ENCODE assay signal across 9 mouse cellular contexts in the genomic region with DNA sequence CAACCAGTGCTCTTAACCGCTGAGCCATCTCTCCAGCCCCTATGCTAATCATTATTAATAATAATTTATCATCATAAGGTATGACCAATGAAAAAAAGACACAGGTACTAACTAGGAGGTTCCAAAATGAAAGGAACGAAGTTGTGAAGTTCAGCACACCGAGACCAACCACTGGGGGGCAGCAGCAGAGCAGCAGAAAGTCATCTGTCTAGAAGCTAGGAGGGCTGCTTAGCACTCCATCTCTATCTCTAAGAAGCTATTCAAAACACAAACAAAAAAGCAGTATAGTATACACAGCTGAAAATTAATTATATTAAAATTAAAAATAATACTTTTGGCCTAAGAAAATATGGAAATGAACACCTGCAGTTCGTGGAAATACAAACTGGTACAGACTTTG. TPM values are rescaled to one million over a fixed set of nuclear protein-coding genes. Genes with fewer than 3 reads are reported as not detected.
DNase-seq lines count a peak whose midpoint lies in the region; ATAC-seq and TF ChIP-seq lines count a peak whose summit lies in the region.
"Had no signal": no experiment of that assay in that cellular context is flagged by ENCODE, and none has a peak within 500 bp of the region (broad histone marks: within the 10 kb centered on the region; RNA-seq: fewer than 3 reads in every experiment).

No protein-coding gene starts in this region.

- H3K79me2 ChIP-seq in liver, adult 2 months (ENCODE audit: control insufficient read depth, insufficient read depth, low read length) = peaks cover 13% of the 10 kb centered on the region; the same call in 1 of the 2 replicates

- H3K4me2 ChIP-seq in kidney, postnatal 0 days (ENCODE audit: low read length) = no peak overlapping the region
- H3K4me2 ChIP-seq: embryonic facial prominence, embryonic 13.5 days had no signal

- no peak; the same call in 1 of the 2 replicates for ATAC-seq in kidney, postnatal 0 days (replicated peaks; ENCODE audit: low FRiP score, low read depth)

- H3K27me3 ChIP-seq in kidney, postnatal 0 days (ENCODE audit: insufficient read depth, low read length) = no peaks in the 10 kb centered on the region
- H3K27me3 ChIP-seq in liver, adult 2 months (ENCODE audit: control insufficient read depth, insufficient read depth, low read length) = no peaks in the 10 kb centered on the region
- no peaks in the 10 kb centered on the region for H3K27me3 ChIP-seq in thymus, adult 2 months (ENCODE audit: control insufficient read depth, insufficient read depth, low read length)
- H3K27me3 ChIP-seq: embryonic facial prominence, embryonic 13.5 days had no signal

- H3K36me3 ChIP-seq in kidney, postnatal 0 days (ENCODE audit: insufficient read depth, low read length) = peaks cover 49% of the 10 kb centered on the region
- H3K36me3 ChIP-seq in liver, adult 2 months (ENCODE audit: control insufficient read depth, insufficient read depth, low read length) = peaks cover 43% of the 10 kb centered on the region
- H3K36me3 ChIP-seq in thymus, adult 2 months (ENCODE audit: control insufficient read depth, insufficient read depth, low read length) = peaks cover 41% of the 10 kb centered on the region

- peak; percentile 74 for DNase-seq in 3T3-L1 (ENCODE audit: low read depth, low spot score)
- peak; percentile 42 for DNase-seq in Muller cell, postnatal 12 days (ENCODE audit: inconsistent ontology term)
- DNase-seq in cerebellum, postnatal 14 days = peak; percentile 84 to 91
- peak; percentile 78 for DNase-seq in gastrocnemius, postnatal 14 days
- DNase-seq in kidney, postnatal 0 days (ENCODE audit: low spot score) = peak; percentile 93
- DNase-seq in liver, adult 2 months (ENCODE audit: extremely low read depth, low read depth, low spot score) = peak; percentile 61
- DNase-seq in thymus, adult 2 months = peak; percentile 77

- no peaks in the 10 kb centered on the region for H3K9me3 ChIP-seq in kidney, postnatal 0 days (replicated peaks; ENCODE audit: low read length)
- H3K9me3 ChIP-seq: embryonic facial prominence, embryonic 13.5 days had no signal

- no peak for TF ChIP-seq POLR2A in liver, adult 2 months (IDR thresholded peaks at IDR 0.05; ENCODE audit: extremely low read depth, insufficient read depth, low read length)
- TF ChIP-seq POLR2A in olfactory bulb, adult 2 months (IDR thresholded peaks at IDR 0.05; ENCODE audit: insufficient read depth, low read depth, low read length) = no peak
- no peak for TF ChIP-seq POLR2A in thymus, adult 2 months (IDR thresholded peaks at IDR 0.05; ENCODE audit: control insufficient read depth, extremely low read depth, insufficient read depth, low read length, poor library complexity)

- no peak overlapping the region for H3K27ac ChIP-seq in kidney, postnatal 0 days
- no peak overlapping the region for H3K27ac ChIP-seq in liver, adult 2 months (replicated peaks; ENCODE audit: insufficient read depth, low read depth, low read length)
- no peak overlapping the region for H3K27ac ChIP-seq in olfactory bulb, adult 2 months (ENCODE audit: insufficient read depth, low read depth, low read length)
- no peak overlapping the region for H3K27ac ChIP-seq in thymus, adult 2 months (ENCODE audit: control insufficient read depth, insufficient read depth, low read length)
- H3K27ac ChIP-seq: embryonic facial prominence, embryonic 13.5 days had no signal

- intact Hi-C loops in gastrocnemius, postnatal 14 days (cut with DNase I; ENCODE audit: low total_unique reads) = no loop called here

- 42% methylated on average over 4 of the region's 4 CpGs for WGBS in kidney, postnatal 0 days
- WGBS in liver, adult 2 months = 39% methylated on average over 4 of the region's 4 CpGs
- WGBS in olfactory bulb, adult 2 months = 33% methylated on average over 4 of the region's 4 CpGs
- WGBS in thymus, adult 2 months = 44% methylated on average over 4 of the region's 4 CpGs

- H3K9ac ChIP-seq in kidney, postnatal 0 days (ENCODE audit: low read depth, low read length) = no peak overlapping the region
- H3K9ac ChIP-seq in liver, adult 2 months (ENCODE audit: low read depth, low read length) = no peak overlapping the region
- H3K9ac ChIP-seq: embryonic facial prominence, embryonic 13.5 days had no signal

- peak; percentile 86 for TF ChIP-seq CTCF in kidney, postnatal 0 days (IDR thresholded peaks at IDR 0.05; ENCODE audit: low read depth)
- peak; percentile 84 for TF ChIP-seq CTCF in liver, adult 2 months (IDR thresholded peaks at IDR 0.05; ENCODE audit: low read depth, low read length)
- 0 out of 2 replicates have a peak, but pooled peaks have one; percentile 14 for TF ChIP-seq CTCF in olfactory bulb, adult 2 months (IDR thresholded peaks at IDR 0.05; ENCODE audit: insufficient read depth, low read depth, low read length)
- TF ChIP-seq CTCF in thymus, adult 2 months (IDR thresholded peaks at IDR 0.05; ENCODE audit: borderline replicate concordance, control insufficient read depth, extremely low read depth, insufficient read depth, low read length, poor library complexity) = no peak

- no peak overlapping the region for H3K4me3 ChIP-seq in kidney, postnatal 0 days (replicated peaks; ENCODE audit: low read depth, low read length)
- H3K4me3 ChIP-seq in liver, adult 2 months (ENCODE audit: insufficient read depth, low read depth, low read length) = no peak overlapping the region
- H3K4me3 ChIP-seq in olfactory bulb, adult 2 months (ENCODE audit: insufficient read depth, low read depth, low read length) = no peak overlapping the region
- H3K4me3 ChIP-seq in thymus, adult 2 months (ENCODE audit: control insufficient read depth, insufficient read depth, low read length) = no peak overlapping the region
- H3K4me3 ChIP-seq: embryonic facial prominence, embryonic 13.5 days had no signal

- H3K4me1 ChIP-seq in kidney, postnatal 0 days (replicated peaks; ENCODE audit: insufficient read depth, low read length) = 0 out of 2 replicates have a peak, but pooled peaks cover 6% of the 10 kb centered on the region
- H3K4me1 ChIP-seq in liver, adult 2 months (ENCODE audit: control insufficient read depth, insufficient read depth, low read length) = peaks cover 17% of the 10 kb centered on the region
- H3K4me1 ChIP-seq in olfactory bulb, adult 2 months (ENCODE audit: control insufficient read depth, insufficient read depth, low read length) = peaks cover 12% of the 10 kb centered on the region
- no peaks in the 10 kb centered on the region for H3K4me1 ChIP-seq in thymus, adult 2 months (replicated peaks; ENCODE audit: control insufficient read depth, insufficient read depth, low read length)

RNA-seq across cellular contexts. Expression of a gene that starts 53.0 kb away (rescaled TPM):
- total RNA-seq in gastrocnemius, postnatal 14 days (2021) = 10 to 100 TPM; 41.0 to 50.9 TPM
- polyA plus RNA-seq in kidney, postnatal 0 days (2015; fragmentation: Nextera tagmentation; extraction: Ambion mirVana) = 147 and 166 TPM in 2 replicates
- total RNA-seq in liver, adult 2 months (2014; rRNA removed) = 23.0 and 27.7 TPM in 2 replicates
- polyA plus RNA-seq in liver, adult 2 months (2012; rRNA removed) = 23.4 and 30.8 TPM in 2 replicates
- not detected in 2 replicates for polyA plus RNA-seq in olfactory bulb, adult 2 months (2012; ENCODE audit: insufficient read depth, insufficient read length, low replicate concordance, missing spikeins)
- polyA plus RNA-seq in thymus, adult 2 months (2012; rRNA removed) = 50.2 and 55.1 TPM in 2 replicates

Comparison
In these comparisons a context has a peak if more than half of its experiments do, and no peak if none do; other contexts are left out.
1. DNase-seq: peak in every context shown above with its lines; median percentile 93 in kidney, postnatal 0 days; 88 in cerebellum, postnatal 14 days; 78 in gastrocnemius, postnatal 14 days; 77 in thymus, adult 2 months; 74 in 3T3-L1; 61 in liver, adult 2 months; 42 in Muller cell, postnatal 12 days.